In the genomic region with DNA sequence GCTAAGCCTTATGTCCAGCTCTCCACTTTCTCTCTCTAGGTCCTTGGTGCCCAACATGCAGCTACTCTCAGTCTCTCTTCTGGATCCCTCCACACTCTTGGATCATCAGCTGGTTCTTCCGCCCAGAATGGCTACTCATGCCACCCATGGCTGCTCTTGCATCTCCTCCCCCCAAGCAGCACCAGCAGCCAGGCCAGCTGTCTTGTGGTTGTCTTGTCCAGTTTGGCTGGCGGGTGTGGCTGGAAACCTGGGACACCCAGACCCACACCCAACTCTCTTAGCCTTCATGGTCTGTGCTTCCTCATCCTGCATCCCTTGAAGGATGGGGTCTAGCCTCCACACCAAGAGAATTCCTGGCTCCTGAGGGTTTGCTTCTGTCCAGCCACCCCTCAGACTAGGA, we compare ENCODE assay signal across 27 mouse cellular contexts. TPM values are rescaled to one million over a fixed set of nuclear protein-coding genes. Genes with fewer than 3 reads are reported as not detected.
"Had no signal": no experiment of that assay in that cellular context is flagged by ENCODE, and none has a peak within 500 bp of the region (broad histone marks: within the 10 kb centered on the region; RNA-seq: fewer than 3 reads in every experiment).

No protein-coding gene starts in this region.

- H3K4me3 ChIP-seq: limb, embryonic 10.5 days; limb, embryonic 12.5 days; limb, embryonic 13.5 days; limb, embryonic 15.5 days; liver, embryonic 12.5 days; liver, embryonic 13.5 days; liver, embryonic 15.5 days; lung, embryonic 15.5 days; midbrain, embryonic 10.5 days; midbrain, embryonic 12.5 days; midbrain, embryonic 13.5 days; midbrain, embryonic 15.5 days; neural tube, embryonic 12.5 days had no signal

- H3K4me2 ChIP-seq: limb, embryonic 12.5 days; limb, embryonic 13.5 days; limb, embryonic 15.5 days; liver, embryonic 11.5 days; liver, embryonic 12.5 days; liver, embryonic 13.5 days; liver, embryonic 15.5 days; lung, embryonic 14.5 days; lung, embryonic 15.5 days; midbrain, embryonic 11.5 days; midbrain, embryonic 12.5 days; midbrain, embryonic 13.5 days; midbrain, embryonic 15.5 days; neural tube, embryonic 12.5 days had no signal

- DNase-seq: left cerebral cortex, postnatal 4 days; liver; liver, embryonic 13.5 days; liver, postnatal 0 days; lung, adult 18-20 months; lung, adult 2 months; lung, embryonic 14.5 days; lung, postnatal 10 days; lung, postnatal 14 days; lung, postnatal 36 days; lung, postnatal 4 days; midbrain, embryonic 14.5 days had no signal

- H3K27me3 ChIP-seq: limb, embryonic 15.5 days; liver, embryonic 13.5 days; lung, embryonic 15.5 days; midbrain, embryonic 13.5 days; midbrain, embryonic 15.5 days; neural tube, embryonic 12.5 days had no signal

- H3K36me3 ChIP-seq: limb, embryonic 10.5 days; limb, embryonic 12.5 days; limb, embryonic 13.5 days; limb, embryonic 15.5 days; liver, embryonic 12.5 days; liver, embryonic 13.5 days; liver, embryonic 15.5 days; lung, embryonic 15.5 days; midbrain, embryonic 10.5 days; midbrain, embryonic 12.5 days; midbrain, embryonic 13.5 days; midbrain, embryonic 15.5 days; neural tube, embryonic 12.5 days had no signal

RNA-seq across cellular contexts. Expression of a gene that starts 24.3 kb away (rescaled TPM):
- polyA plus RNA-seq: macrophage had no signal
